ENCODE assay signal across 11 mouse cellular contexts in genomic region chr5:106445681-106446080, GRCm38 (mm10).
DNase-seq lines count a peak whose midpoint lies in the region.
"Had no signal": no experiment of that assay in that cellular context is flagged by ENCODE, and none has a peak within 500 bp of the region (broad histone marks: within the 10 kb centered on the region; RNA-seq: fewer than 3 reads in every experiment).

No protein-coding gene starts in this region.

- DNase-seq in cerebellum, adult 11-12 months = peak; percentile 37
- no peak for DNase-seq in cerebellum, postnatal 4 days (ENCODE audit: low spot score in 2 of 2)
- DNase-seq in cerebellum, adult 9-11 months = peak; percentile 51
- no peak for DNase-seq in cerebellum, adult 11 months
- peak; percentile 67 for DNase-seq in brain, adult 2 months (ENCODE audit: low read depth, low spot score)
- DNase-seq: adrenal gland, adult 8-10 months; adrenal gland, postnatal 14 days; adrenal gland, postnatal 36 days; B cell, adult 2 months; cerebellum, adult 8-10 months; embryo, embryonic 11 days had no signal

Comparison
In these comparisons a context has a peak if more than half of its experiments do, and no peak if none do; other contexts are left out.
1. DNase-seq: peak in cerebellum, adult 11-12 months (single experiment), cerebellum, adult 9-11 months (single experiment) and brain, adult 2 months (single experiment); none in cerebellum, postnatal 4 days (0 of 2) and cerebellum, adult 11 months (single experiment).